Mouse (Mus musculus) testis, adult 2 months (tissue): ENCODE results near the gene Hist1h4h. TPM values are rescaled to one million over a fixed set of nuclear protein-coding genes. Genes with fewer than 3 reads are reported as not detected.
A peak's percentile ranks its signal among the peaks of the same experiment; 100 is the strongest.

Experiments
- H3K27ac ChIP-seq: fragments of 200-500 bp; 2 replicates; pipeline ENCODE4 v1.5.1; 2012; ENCODE audit warnings: low read depth, low read length; ENCODE audit not compliant: control insufficient read depth, insufficient read depth
- H3K27me3 ChIP-seq: fragments of 200-500 bp; 2 replicates; pipeline ENCODE4 v1.6.1; 2012; ENCODE audit warnings: mild to moderate bottlenecking, low read length, moderate library complexity; ENCODE audit not compliant: control insufficient read depth, insufficient read depth
- H3K36me3 ChIP-seq: fragments of 200-500 bp; 2 replicates; pipeline ENCODE4 v1.6.1; 2012; ENCODE audit warnings: mild to moderate bottlenecking, low read length; ENCODE audit not compliant: control insufficient read depth, insufficient read depth
- H3K4me1 ChIP-seq: fragments of 200-500 bp; 2 replicates; pipeline ENCODE4 v1.6.1; 2012; ENCODE audit warnings: low read length; ENCODE audit not compliant: control insufficient read depth, insufficient read depth
- H3K4me3 ChIP-seq: fragments of 200-500 bp; 2 replicates; pipeline ENCODE4 v1.5.1; 2012; ENCODE audit warnings: low read depth, mild to moderate bottlenecking, low read length, moderate library complexity, mixed read lengths; ENCODE audit not compliant: control insufficient read depth
- CTCF ChIP-seq: fragments of 200-500 bp; IDR thresholded peaks from 2 replicates; pipeline ENCODE4 v1.5.1; 2012; ENCODE audit warnings: low read depth, mild to moderate bottlenecking, inconsistent platforms, low read length, moderate library complexity; ENCODE audit not compliant: control insufficient read depth, insufficient read depth, insufficient replicate concordance
- POLR2A ChIP-seq: fragments of 200-500 bp; IDR thresholded peaks from 2 replicates; pipeline ENCODE4 v1.6.1; 2012; ENCODE audit warnings: low read depth, mild to moderate bottlenecking, inconsistent platforms, low read length, moderate library complexity; ENCODE audit not compliant: control insufficient read depth
- polyA plus RNA-seq: library from polyadenylated mRNA; depleted of rRNA; stranded (reverse); fragments of >200 nt; gene quantifications from 2 replicates; pipeline ENCODE4 v1.2.3, GENCODE M21; 2012

Gene Hist1h4h
- polyA plus RNA-seq, 1 experiment: 13.2 TPM

DNA sequence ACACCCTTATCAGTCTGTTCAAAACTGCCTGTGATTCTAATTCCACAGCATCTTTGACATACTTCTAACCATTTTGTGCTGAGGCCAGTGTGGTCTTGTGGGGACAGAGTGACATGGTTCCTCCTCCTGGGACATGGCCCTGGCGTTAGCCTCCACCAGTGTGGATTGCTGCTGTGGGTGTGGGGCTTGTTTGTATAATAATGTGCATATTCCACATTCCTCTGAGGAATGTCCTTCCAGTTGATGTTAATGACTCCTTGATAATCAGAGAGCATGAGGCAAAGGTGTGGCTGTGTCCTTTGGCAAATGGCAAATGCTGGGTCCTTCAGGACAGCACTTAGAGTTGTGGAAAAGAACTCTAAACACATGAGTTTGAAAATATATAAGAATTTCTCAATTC, 17.3 kb upstream of the Hist1h4h start:
- no peaks in the 10 kb centered on the region for H3K27me3 ChIP-seq
- no peak overlapping the region for H3K4me3 ChIP-seq
- peaks cover 4% of the 10 kb centered on the region for H3K4me1 ChIP-seq
- H3K27ac ChIP-seq: no peak overlapping the region
- TF ChIP-seq CTCF (no peak), POLR2A (no peak)
- no peaks in the 10 kb centered on the region for H3K36me3 ChIP-seq

DNA sequence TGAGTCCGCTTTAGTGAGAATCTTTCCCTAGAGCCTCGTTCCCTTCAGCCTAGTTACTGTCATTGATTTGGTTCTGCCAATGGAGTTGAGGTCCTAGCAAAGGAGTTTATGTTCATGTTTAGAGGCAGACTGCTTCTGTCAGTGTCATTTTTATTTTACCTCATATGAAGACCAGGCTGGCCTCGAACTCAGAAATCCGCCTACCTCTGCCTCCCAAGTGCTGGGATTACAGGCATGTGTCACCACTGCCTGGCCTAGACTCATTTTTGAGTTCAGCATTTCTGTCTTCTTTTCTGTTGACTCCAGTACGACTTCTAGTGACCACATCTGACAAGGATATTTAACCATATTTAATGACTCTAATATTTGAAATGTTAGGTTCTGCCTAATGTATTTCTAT, 15.6 kb upstream of the Hist1h4h start:
- Histone ChIP-seq H3K4me3 (no peak overlapping the region), H3K27ac (no peak overlapping the region), H3K4me1 (peaks cover 4% of the 10 kb centered on the region), H3K36me3 (no peaks in the 10 kb centered on the region), H3K27me3 (no peaks in the 10 kb centered on the region)
- TF ChIP-seq POLR2A: no peak

DNA sequence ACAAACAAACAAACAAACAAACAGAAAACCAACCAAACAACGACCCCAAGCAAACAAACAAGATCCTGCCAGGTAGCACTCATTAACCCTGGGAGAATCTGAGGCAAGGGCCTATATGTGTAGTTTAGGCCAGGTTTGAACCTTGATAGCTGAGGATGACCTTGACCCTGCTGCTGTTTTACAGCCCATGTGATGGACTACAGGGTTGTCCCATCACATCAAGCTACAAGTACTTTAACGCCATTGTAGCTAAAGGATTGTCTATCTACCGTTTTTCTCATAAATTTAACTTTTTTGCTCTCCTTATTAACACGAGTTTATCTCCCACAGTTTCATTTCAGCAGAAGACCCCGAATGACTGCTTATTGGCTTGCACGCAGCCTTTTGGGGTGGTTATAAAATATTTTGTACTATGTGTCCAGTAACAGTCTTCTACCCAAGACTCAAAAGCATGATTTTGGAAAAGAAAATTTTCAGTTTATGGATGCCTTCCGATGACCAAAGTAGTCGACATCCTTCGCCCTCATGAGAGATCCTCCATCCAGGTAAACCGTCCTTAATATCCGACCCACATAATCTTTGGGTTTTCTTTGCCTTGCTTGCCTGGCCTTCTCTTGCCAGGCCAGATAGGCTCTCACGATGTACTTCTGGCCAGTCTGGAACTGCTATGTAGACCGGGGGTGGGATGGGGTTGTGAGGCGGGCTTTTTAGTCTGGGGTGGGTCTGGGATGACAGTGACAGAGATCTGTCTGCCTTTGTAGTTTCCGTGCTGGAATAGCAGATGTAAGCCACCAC, 14.8 kb upstream of the Hist1h4h start:
- no peaks in the 10 kb centered on the region for H3K27me3 ChIP-seq
- H3K36me3 ChIP-seq: no peaks in the 10 kb centered on the region
- no peak overlapping the region for H3K27ac ChIP-seq
- TF ChIP-seq CTCF (no peak), POLR2A (no peak)
- peaks cover 4% of the 10 kb centered on the region for H3K4me1 ChIP-seq
- no peak overlapping the region for H3K4me3 ChIP-seq

DNA sequence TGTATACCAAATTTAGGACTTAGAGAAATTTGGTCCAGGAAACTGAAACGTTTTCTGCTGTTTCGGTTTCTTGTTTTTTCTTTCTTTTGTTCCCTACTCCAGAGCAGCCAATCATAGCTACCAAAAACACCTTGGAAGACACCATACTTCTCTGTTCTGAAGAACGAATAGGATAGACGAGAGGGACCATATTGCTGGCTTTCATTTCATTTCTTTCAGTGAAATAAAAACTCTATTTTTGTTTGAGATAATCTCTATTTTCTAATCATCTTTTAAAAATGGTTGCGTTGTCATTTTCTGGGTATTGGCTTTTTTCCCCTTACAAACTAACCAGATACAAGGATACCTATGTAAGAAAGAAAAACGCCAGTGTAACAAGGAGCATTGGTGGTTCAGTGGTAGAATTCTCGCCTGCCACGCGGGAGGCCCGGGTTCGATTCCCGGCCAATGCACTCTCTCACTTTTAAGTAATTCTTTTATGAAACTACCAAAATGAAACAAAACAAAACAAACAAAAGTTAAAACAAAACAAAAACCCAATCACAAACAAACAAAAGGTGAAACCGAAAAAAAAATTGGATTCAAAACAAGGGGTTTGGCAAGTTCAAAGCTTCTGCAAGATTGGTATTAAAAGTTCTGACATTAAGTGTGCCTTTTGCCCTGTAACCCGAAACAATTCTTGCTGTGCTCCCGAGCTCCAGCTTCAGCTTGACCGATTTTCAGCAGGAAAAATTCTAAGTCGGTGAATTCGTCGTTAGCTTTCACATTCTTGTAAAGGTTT, 13.8 kb upstream of the Hist1h4h start:
- Histone ChIP-seq H3K4me1 (peaks cover 4% of the 10 kb centered on the region), H3K36me3 (no peaks in the 10 kb centered on the region), H3K27me3 (no peaks in the 10 kb centered on the region), H3K27ac (peak overlapping the region; percentile 5; the same call in 1 of the 2 replicates), H3K4me3 (peak overlapping the region; percentile 35)
- TF ChIP-seq CTCF (no peak), POLR2A (no peak)

DNA sequence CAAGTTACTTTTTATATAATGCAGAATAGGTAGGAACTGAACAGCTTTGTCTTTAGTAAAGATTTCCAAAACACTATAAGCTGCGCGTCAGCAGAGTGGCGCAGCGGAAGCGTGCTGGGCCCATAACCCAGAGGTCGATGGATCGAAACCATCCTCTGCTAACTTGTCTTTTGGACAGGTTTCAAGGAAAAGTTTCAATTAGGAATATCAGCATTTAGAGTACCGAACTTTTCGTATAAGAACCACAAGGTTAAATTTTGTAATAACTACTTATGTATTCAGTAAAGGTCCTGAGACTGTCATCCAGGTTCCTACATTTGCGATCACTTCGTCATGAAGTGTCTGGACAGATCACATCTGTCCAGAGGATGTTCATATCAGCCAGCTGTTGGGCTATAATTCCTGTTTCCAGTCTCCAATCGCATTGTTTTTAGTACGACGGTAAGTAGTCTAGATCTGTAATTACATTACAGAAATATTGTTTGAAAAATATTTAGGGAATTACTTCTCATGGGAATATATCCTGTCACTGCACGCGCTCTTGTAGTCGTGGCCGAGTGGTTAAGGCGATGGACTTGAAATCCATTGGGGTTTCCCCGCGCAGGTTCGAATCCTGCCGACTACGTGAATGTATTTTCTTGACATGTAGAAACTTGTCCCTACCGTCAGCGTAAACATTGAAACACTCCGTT, 13.1 kb upstream of the Hist1h4h start:
- no peaks in the 10 kb centered on the region for H3K27me3 ChIP-seq
- peak overlapping the region; percentile 51 for H3K4me3 ChIP-seq
- TF ChIP-seq CTCF: no peak
- TF ChIP-seq POLR2A: no peak
- peaks cover 4% of the 10 kb centered on the region for H3K4me1 ChIP-seq
- no peaks in the 10 kb centered on the region for H3K36me3 ChIP-seq
- H3K27ac ChIP-seq: peak overlapping the region; percentile 5; the same call in 1 of the 2 replicates

DNA sequence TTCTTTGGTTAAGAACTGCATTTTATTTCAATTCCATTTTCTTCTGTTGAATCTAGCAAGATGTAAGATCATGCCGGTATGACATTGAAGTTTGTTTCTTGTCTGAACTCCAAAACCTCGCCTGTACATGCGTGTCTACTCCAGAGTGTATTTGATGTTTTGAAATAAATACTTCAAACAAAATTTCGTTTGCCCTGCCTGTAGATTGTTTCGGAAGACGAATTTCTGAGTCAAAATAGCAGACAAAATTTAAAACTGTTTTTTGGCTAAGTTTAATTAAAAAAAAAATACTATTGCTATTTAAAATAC, 12.6 kb upstream of the Hist1h4h start:
- Histone ChIP-seq H3K4me1 (peaks cover 4% of the 10 kb centered on the region), H3K27me3 (no peaks in the 10 kb centered on the region), H3K36me3 (no peaks in the 10 kb centered on the region), H3K27ac (no peak overlapping the region), H3K4me3 (no peak overlapping the region)
- TF ChIP-seq CTCF: no peak
- TF ChIP-seq POLR2A: no peak

DNA sequence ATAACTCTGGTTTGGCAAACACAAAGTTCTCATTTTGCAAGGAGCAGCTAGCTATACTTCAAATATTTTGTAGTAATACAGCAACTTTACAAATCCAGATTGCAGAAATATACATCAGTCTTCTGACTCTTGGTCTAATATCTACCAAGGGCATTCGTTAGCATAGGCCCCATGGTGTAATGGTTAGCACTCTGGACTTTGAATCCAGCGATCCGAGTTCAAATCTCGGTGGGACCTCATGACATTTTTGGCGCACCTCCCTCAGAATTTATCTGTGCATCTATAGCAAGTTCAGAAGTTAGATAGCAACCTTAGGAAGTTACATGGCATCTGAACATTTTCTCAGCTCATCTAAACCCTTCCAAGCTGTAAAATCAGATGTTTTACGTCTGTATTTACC, 12.0 kb upstream of the Hist1h4h start:
- H3K36me3 ChIP-seq: no peaks in the 10 kb centered on the region
- no peak overlapping the region for H3K4me3 ChIP-seq
- no peak overlapping the region for H3K27ac ChIP-seq
- TF ChIP-seq POLR2A: no peak
- H3K4me1 ChIP-seq: peaks cover 4% of the 10 kb centered on the region
- H3K27me3 ChIP-seq: no peaks in the 10 kb centered on the region
